Mouse (Mus musculus) forebrain, embryonic 14.5 days (tissue): ENCODE measurements around the gene Ints6l. TPM values are rescaled to one million over a fixed set of nuclear protein-coding genes. Genes with fewer than 3 reads are reported as not detected.

ENCODE experiments used
- polyA plus RNA-seq: library from polyadenylated mRNA; unstranded; fragments of >200 nt; fragmentation: Nextera tagmentation; extraction: Ambion mirVana; gene quantifications from 2 replicates; pipeline ENCODE4 v1.2.1, GENCODE M21; 2014

Gene Ints6l
- polyA plus RNA-seq, 1 experiment from 2014 or later, result 17.1 TPM

Other genes starting within 250 kb of the Ints6l start
- not detected in 2 replicates for gene Gm773, start 242.0 kb upstream of the Ints6l start, polyA plus RNA-seq
- 3.6 and 5.5 TPM in 2 replicates for gene Zfp449, start 108.5 kb upstream of the Ints6l start, polyA plus RNA-seq
- gene Smim10l2a, start 80.3 kb upstream of the Ints6l start, polyA plus RNA-seq, result 9.7 and 12.9 TPM in 2 replicates
- gene Gm2174, start 6.9 kb upstream of the Ints6l start, polyA plus RNA-seq, result 2.3 and 3.1 TPM in 2 replicates
- gene Gm10477, start 69.9 kb downstream of the Ints6l start, polyA plus RNA-seq, result not detected in 2 replicates
- not detected in 2 replicates for gene Gm648, start 94.7 kb downstream of the Ints6l start, polyA plus RNA-seq
- gene Mmgt1, start 143.2 kb downstream of the Ints6l start, polyA plus RNA-seq, result 45.8 and 49.9 TPM in 2 replicates
- gene Slc9a6, start 154.9 kb downstream of the Ints6l start, polyA plus RNA-seq, result 29.9 and 30.2 TPM in 2 replicates